Mouse (Mus musculus): ENCODE data around the gene Syt10. TPM values are rescaled to one million over a fixed set of nuclear protein-coding genes. Genes with fewer than 3 reads are reported as not detected.
"Not testable (repeated sequence)": the region's sequence is repeated elsewhere in the genome, so short reads cannot be mapped to it uniquely, and the experiment has no call there.

Gene Syt10
- under 1 TPM; 0.16 to 0.55 (median 0.41) TPM for total RNA-seq (2022)

DNA sequence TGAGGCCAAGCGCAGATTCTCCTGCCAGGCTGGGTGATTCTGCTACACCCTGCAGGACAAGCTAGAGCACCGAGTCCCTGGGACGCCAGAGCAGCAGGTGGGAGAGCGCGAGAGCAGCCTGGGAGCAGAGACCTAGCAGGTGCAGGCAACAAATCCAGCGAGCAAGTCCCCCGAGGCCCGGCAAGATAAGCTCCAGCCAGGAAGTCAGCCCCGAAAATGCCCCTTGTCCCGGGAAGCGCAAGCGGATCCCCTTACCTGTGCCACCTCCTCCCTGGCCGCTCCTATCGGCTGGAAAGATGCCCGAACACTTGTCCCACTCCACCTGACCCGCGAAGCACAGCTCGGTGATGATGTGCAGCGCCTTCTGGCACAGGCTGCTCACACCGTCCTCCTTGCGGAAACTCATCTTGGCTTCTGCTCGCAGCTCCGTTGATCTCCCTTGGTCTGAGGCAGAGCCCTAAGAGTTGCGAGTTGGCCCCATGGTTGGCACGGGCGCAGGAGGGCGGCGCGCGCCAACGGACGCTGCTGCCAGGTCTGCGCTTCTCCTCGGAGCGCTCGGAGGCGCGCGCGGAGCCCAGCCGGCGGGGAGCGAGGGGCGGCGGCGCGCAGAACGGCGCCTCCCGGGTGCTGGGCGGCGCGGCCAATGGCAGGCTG, at the start of gene Syt10:
TSS of gene Syt10 (minus strand) at position 497 of the 654 bp plus-strand sequence.
- no peak for DNase-seq

DNA sequence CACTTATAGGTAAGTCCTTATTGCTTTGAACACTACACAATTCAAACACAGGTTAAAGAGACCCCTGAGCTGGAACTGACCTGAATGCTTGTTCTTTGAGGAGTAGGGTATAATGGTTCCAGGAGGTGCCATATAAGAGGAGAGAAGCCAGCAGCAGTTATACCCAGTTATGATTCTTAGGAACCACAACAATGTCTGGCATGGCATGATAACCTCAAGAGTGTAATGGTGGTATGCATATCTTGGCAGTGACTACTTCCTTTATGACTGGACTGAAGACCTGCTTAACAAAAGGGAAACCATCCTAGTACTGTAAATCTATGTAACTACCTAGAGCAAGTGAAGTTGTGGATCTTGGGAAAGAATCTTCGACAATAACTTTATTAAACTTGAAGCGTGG, 42.1 kb upstream of the Syt10 start:
- DNase-seq: no peak

DNA sequence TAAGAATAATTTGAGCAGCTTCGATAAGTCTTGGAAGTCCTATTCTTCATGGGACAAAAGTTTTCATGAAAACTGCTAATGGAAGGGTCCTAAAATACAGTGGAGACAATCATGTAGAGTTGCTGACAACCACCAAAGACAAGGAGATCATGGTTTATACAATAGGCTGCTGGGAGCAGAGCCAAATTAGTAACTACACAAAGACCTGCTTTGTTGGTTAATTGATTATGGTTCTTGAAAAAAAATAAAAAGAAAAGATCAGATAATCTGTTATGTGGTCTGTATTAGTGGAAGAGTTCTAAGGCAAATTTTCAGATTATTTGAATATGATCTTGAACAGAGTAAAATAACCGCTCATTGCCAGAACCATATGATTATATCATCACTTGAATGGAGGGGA, 37.3 kb upstream of the Syt10 start:
- DNase-seq: no peak

DNA sequence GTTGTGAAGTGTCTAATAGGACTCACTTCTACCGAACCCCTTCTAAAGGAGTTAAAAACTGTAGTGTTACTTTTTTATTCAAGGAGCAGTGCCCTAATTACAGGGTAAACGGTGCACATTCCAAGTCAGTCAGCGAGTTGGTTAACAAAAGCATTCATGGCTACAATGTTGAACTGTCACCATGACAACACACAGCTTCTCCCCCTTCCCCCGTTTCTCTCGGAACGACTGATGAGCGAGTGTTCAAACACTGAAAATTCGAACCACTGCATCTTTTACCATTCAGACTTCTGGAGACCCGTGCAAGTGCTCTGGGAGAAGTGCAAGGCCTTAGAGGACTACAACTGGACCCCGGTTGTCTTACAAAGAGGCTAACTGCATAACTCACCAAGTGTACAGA, 25.6 kb downstream of the Syt10 start:
- DNase-seq: no peak

DNA sequence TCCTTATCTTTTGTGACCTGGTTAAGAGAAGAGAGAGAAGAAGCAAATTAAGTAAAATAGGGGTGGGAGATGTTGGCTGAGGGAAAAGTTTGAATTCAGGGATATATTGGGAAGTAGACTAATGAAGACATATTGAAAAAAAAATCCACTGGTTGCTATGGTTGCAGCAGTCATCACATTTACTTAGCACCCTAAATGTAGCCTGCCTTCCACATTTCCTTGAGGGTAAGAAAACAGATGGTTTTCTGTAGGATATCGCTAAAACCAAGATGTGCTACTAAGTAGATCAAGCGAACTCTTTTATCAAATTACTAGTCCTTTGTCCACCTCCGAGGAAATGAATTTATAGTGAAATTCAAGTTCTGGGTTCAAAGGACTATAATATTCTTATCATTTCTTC, 37.2 kb downstream of the Syt10 start:
- DNase-seq: no peak

DNA sequence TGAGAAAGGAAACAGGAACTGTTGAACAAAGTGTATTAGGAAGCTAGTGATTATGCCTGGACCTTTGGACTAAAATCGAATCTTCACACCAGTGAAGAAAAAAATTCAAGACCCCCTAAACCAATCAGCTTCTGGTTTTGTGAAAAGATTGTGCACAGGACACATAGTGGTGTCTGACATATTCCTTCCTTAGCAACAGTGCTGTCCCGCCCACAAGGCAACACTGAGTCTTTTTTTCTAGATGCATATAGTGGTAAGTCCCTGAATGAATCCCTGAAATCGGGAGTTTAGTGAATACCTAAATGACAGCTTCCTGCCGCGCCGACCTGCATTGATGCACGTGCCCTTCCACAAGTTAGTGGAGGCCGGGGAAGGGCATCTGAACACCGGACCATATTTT, 61.7 kb downstream of the Syt10 start:
- no peak for DNase-seq

DNA sequence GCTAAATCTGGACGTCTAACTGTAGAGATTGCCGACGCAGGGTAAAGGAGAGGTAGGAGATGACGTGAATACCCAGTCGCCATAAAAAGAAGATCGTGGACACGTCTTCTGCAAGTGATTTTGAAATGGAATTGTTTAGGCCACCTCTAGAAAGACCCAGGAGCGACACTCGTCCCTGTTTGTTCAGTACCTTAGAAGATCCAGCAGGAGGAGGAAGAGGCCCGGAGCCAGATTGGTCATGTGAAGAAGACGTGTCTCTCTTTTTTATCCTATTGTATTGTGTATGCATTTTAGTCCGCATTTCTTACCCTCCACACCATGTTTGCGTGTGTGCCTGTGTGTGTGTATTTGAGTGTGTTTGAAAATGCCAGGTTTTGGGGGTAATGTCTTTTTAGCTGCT, 75.6 kb downstream of the Syt10 start:
- DNase-seq: not testable (repeated sequence)

DNA sequence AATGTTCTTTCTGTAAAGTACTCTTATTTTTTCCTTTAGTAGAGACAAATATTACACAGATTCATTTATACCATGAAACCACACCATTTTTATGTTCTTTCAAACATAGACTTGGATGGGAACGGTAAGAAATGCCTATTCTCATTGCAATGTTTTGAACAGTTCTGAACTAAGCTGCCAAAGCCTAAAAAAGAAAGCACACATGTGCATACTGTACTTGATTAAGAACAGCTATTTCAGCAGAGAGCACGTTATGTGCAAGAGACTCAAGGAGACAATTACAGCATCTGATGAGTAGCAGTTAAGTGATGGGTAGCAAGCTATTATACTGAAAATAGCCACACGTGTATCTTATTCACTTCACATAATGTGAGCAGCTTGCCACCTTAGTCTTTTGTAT, 108.0 kb downstream of the Syt10 start:
- no peak for DNase-seq

Small RNA genes lying within 50 kb of the gene (microRNA-seq; reads per million reads assigned to microRNA genes)
- gene Gm24643: 0 reads per million in 2 experiments

Other genes starting within 250 kb of the Syt10 start
- 10 to 100 TPM in 3 of 4 experiments, 1 to 10 TPM in 1; 9.4 to 20.8 (median 15.1) TPM for gene Rabl2, start 249.9 kb downstream of the Syt10 start, total RNA-seq (2022)

Measured in adrenal gland, adult 8-10 months (tissue).